Mouse (Mus musculus): ENCODE results near the gene Gli1.

DNA sequence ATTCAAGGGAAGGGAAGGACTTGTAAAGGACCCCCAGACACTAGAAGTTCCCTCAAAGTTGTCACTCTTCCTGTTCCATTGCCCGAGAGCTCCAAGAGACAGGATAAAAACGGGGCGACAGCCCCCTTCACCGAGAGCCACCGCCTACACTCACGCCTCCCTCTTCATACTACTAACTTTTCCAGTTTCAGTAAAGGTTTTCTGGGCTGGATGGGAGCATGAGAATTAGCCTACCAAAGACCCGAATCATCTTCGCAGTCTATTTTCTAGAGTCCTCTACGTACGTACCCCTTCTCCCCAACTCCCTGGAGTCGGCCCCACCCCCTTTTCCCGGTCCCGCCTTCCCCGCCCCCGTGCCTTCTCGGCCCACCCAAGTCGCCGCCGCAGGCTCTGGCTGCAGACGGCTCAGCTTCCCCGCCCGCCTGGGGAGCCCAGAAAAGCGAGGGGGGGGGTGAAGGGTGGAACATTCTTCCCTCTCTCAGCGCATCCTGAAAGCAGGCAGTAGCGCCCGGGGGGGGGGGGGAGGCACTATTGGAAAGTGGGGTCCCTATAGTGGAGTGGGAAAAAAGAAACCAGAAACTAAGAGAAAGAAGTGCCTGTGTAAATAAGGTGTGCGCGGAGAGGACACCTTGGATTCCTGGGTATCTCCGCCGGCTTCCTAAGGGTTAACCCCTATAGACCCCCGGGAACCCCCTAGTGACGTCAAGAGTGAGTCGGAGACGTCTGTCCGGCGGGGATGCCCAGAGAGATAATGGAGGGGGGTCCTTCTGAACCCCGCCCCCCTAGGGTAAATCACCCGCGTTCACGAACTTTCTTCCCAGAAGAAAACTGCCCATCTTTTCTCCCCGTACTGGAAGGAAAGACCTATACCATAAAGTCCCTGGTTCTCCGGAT lies 1.8 kb downstream of the Gli1 start:
- no peak for TF ChIP-seq CTCF (IDR thresholded peaks at IDR 0.05; ENCODE audit: insufficient read depth, low read depth, low read length)
- no peak for TF ChIP-seq POLR2A (IDR thresholded peaks at IDR 0.05; ENCODE audit: insufficient read depth, low read depth, low read length)
